Mouse (Mus musculus) c-Kit-positive CD71-positive TER-119-positive erythroid progenitor cells, embryonic 14.5 days (primary cell): ENCODE measurements around the gene Zfp423.

Source experiments
- DNase-seq: peaks from one replicate; pipeline ENCODE4 v3.0.0-alpha.2; 2013; ENCODE audit warnings: low spot score

The Zfp423 gene

DNA sequence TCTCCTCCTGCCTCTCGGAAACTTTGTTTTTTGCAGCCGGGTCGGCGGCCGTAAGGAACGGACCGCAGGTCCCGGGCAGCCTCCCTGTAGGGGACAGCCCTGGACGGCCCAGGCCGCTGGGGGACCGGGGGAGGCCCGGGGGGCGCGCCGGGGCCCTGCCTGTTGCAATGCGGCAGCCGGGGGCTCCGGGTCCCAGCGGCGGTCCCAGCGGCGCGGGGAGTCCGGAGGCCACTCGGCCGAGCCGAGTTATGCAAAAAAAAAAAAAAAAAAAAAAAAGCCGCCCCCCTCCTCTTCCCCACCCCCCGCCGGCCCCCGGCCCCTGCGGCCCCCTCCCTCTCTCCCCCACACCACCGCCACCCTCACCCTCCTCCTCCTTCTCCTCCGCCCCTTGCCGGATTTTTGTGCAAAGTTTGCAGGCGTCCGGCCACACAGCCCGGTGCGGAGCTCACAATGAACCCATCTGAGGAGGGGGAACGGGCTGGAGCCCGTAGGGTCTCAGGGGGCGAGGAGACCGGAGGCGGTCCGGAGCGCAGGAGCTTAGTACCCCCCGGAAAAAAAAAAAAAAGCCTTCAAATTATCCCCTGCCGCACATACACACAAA, at the start of gene Zfp423:
Zfp423 (minus strand) TSS at position 276 of the 601 bp plus-strand sequence.
- no peak for DNase-seq

- DNase-seq: no peak
Observed at GRCm38 (mm10) chr8:88006811-88007210, 47.4 kb upstream of the Zfp423 start.

DNA sequence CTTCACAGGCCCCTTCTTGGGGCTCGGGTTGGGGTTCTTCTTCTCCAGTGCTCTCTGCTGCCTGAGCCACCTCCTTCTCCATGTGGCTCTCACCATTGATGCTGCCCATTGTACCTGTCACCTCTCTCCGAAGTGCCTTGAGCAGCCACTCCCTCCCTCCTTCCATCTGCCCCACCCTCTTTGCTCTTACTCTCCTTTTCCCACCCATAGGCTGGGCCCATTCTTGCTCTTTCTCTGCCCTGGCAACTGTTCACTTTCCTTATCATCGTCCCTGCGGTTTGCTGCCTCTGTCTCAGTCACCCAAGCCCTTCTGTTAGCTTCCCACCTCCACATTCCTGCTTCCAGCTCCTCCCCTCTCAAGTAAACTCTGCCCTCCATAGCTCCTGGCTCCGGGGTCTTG, 25.4 kb upstream of the Zfp423 start:
- DNase-seq: no peak

DNA sequence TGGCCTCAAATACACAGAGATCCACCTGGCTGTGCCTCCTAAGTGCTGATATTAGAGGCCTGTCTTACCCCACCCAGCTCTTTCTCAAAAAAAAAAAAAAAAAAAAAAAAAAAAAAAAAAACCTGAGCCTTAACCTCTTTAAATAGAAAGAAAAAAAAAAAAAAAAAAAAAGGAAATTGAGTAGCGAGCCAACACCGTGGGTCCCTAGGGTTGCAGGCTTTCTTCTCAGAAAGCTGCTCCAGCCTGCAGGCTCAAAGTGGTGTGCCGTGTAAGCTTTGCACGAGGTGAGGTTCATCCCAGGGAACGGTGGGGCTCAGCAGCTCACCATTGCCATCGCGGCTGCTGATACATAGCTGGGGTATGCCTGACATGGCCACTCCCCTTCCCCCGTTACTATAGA, 24.6 kb upstream of the Zfp423 start:
- DNase-seq: no peak

DNA sequence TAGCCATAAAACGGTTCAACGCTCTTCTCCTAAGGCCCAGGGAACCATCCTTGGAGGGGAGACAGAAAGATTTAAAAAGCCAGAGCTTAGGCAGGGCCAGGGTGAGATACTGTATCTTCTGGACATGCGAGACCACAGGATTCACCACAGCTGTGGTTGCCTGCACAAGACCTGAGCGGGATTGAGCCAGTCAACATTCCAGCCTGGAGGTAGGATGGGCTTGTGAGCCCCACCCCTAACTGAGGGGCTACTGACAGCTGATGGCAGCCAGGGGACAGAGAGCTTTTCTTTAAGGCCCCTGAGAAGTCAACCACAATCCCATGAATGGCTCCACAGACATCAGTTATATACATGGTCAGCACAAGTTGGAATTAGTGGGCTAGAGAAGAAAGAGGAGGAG, 23.5 kb upstream of the Zfp423 start:
- DNase-seq: no peak

GRCm38 (mm10) chr8:87975466-87975809, 16.0 kb upstream of the Zfp423 start:
- DNase-seq: no peak

GRCm38 (mm10) chr8:87974759-87975465, 15.5 kb upstream of the Zfp423 start:
- DNase-seq: no peak

DNA sequence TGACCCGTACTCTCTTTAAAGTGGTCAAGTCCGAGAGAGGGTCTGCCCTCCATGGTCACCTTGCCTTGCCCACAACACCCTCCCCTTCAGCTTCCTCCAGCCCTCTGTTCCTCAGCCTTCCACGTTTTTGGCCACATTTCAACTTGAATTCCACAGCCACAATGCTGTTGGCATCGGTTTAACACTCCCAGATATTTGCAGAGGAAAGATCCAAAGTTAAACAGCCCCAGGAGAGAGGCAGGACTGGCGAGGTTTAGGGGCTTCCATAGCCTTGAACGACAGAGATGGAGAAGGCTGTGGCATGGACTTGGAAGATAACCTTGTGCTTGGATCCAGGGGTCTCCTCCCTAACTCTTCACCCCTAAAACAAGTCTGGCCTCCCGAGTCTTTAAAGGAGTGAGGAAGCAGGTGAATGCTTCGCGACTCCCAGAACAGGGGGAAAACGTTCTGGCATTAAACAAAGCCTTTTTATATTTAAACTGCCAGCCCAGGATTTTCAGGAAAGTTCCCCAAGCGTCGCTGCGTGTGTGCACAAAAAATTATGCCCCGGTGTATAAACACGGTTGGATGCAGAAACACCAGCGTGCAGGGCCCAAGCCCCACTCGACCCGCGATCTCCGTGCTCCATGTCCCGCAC, 14.8 kb upstream of the Zfp423 start:
- DNase-seq: no peak

DNA sequence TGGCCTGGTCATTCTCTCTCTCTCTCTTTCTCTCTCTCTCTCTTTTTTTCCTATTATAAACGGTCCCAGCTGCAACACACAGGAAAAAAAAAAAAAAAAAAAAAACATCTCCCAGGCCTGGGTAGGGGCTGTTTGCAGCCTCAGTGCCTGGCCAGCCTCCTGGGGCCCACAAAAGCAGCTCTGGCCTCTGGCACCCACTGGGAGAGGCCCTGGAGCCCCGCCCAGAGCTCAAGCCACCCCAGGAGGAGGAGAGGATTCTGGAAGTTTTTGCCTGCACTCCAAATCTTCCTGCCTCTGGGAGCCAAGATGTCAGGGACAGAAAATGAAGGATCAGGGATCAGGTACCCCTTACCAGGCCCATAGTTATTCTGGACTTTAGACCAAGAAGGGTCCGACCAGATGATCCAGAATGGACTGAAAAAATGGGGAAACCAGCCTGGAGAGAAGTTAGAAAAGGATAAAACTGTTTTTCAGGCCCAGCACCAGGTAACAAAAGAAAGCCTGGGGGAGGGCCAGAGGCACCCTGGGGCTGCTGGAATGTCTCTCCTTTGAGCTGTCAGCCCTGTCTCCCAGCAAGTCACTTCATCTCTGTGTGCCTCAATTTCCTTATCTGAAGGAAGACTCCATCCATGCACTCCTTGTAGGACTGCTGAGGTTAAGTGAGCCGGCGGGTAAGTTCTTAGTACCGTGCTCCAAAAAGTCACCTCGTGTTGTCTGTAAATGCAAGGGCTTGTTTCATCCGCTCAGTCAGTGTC, 8.6 kb upstream of the Zfp423 start:
- no peak for DNase-seq

DNA sequence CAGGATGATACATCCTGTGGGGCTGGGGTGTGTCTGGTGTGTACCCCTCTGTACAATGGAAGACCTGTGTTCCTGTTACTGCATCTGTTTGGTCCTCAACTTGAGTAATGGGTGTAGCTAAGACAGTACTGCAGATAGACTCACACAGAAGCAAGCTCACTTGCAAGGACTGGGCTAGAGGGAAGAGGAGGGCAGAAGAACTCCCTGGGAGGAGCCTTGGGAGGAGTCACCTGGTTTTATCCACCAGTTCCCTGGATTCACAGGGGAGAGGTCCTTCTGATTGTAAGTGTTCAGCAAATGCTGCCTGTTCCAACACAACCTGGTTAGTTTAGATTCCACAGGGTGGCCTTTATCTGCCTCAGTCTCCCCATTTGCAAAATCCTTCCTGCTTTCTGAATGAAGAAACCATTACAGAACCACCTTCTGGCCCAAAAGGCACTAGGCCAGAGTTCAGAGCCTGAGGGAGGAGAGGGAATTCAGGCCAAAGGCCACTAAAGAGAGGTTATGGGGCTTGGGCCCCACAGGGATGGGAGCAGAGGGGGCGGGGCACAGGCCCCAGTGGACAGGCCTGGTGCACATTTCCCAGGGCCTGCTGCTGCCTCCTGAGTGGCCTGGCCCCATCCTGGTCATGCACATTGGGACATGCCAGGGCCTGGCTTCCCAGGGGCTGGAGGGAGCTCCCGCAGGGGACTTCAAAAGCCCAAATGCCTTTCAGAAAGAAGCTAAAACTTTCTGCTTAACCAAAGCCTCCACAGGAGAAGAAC, 7.8 kb upstream of the Zfp423 start:
- no peak for DNase-seq

DNA sequence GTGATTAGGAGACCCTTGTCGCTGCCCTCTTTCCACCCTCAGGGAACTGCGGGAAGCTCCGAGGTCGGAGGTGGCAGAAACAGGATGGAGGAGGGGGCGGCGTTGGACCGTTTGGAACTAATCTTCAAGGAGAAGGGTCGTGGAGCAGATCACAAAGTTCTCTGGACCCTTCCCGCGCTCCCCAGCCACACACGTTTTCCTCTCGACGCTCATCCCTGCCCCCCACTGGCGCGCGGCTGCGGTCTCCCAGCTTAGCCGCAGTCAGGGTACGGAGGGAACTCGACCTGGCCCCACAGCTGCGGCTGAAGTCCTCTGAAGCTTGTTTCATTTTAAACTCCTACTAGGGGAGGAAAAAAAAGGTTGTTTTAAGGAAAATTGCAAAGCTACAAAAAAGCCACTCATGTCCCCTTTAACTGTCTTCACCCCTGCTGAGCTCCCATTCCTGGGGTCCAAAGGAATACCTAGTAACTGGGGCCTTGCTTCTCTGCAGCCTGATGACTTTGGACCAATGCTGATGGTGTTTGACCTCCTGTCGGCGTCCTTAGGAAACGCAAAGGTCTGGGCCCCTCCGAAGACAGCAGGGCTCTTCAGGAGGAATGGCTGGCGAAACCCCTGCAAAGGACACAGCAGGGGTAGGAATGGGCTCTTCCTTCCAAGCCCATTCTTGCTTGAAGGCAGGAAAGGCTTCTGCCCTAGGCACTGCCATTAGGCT, 3.3 kb upstream of the Zfp423 start:
- no peak for DNase-seq

DNA sequence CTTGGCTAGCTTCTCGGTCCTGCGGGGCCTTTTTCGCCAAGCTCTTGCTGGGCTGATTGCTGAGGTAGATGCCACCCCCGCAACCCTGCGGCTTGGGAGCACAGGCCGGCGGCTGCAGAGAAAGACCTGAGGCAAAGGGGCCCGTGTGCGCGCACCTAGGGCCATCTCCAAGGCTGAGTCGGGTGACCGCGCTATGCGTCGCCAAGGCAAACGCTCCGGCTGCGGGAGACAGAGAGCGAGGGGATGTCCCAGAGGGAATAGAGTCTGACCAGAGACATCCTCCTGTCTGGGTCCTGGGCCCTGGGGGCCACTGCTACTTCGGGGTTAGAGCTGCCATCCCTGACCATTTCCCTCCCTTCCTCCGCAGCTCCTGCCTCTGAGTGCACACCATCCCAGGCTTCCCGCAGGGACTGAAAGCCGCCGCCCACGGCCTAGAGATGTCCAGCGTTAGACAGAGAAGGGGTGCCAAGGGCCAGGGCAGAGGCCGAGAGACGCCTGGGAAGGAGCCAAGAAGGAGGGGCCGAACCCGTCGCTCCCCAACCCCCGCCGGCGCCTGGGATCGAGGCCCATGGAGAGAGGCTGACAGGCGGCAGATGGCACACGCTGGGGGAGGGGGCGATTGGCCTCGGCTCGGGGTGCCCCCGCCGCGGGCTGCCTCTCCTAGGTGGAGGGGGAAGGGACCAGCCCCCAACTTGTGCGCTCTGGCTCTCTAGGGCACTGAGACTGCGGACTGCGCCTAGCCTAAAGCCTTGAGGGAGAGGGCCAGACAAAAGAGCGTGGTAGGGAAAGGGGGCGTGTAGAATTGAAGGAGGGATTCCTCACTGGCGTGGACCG, 2.5 kb upstream of the Zfp423 start:
- no peak for DNase-seq

- DNase-seq: peak; percentile 12
Observed at GRCm38 (mm10) chr8:87961108-87961507, 1.7 kb upstream of the Zfp423 start.

- no peak for DNase-seq
Observed at GRCm38 (mm10) chr8:87960061-87960749, 810 bp upstream of the Zfp423 start.

GRCm38 (mm10) chr8:87958451-87959319, 710 bp downstream of the Zfp423 start:
- DNase-seq: no peak

DNA sequence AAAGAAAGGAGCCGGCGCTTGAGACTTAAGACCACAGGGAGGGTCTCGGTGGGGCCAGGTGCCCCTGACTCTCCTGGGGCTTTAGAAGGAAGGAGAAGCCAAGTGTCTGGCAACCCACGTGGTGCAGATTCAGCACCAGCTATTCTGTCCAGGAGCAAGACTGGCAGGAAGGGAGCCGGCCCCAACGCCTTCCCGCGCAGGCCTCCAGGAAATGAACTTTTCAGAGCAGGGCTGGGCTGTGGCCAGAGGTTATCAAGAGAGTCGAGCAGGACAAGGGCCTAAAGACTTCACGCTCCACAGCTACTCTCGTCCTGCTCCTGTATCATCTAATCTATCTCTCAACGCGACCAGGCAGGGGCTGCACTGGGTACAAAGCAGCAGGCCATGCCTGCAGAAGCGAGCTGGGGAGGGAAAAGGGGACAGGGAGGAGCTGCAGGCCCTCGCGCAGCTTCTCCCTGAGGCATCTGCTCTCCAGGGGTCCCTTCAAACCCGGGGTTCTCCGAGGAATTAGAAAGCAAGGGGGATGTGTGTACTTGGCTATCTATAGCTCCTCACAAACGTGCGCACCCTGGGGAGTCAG, 1.4 kb downstream of the Zfp423 start:
- DNase-seq: no peak

DNA sequence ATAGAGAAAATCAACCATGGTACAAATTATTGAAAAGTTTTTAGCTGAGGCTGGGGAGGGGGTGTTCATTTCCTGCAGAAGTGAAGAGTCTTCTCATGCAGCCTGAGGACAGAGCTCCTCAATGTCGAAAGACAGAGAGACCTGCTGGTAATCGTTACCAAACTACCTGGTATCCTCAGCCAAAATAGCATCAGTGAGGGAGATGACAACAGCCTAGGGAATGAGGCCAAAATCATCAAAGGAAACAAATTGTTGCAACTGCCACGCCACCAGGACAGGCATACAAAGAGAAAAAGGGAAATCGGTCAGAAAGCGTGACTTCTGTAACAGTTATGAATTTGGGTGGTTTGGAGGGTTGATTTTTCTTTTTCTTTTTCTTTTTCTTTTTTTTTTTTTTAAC, 3.4 kb downstream of the Zfp423 start:
- DNase-seq: no peak

- no peak for DNase-seq
Observed at GRCm38 (mm10) chr8:87953473-87953872, 5.9 kb downstream of the Zfp423 start.

DNA sequence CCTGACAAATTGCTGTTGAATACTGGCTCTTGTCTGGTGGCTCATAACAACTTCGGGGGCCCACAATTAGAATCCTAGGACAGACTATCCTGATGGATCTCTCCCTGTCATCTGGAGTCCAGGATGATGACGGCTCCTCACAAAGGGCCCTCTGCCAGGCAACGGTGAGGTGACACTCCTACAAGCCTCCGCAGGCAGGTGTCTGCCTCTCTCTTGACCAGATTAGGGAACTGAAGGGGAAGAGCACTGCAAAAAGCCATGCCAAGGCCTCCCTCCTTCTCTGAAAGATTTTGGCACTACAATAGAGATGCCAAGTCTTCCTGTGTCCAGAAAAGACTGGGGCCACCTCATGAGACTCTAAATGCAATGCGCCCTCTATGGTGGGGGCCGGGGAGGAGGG, 7.1 kb downstream of the Zfp423 start:
- no peak for DNase-seq
